Mouse (Mus musculus) layer of hippocampus, adult 18-20 months (tissue): Measurements from ENCODE around the gene Psmd1. TPM values are rescaled to one million over a fixed set of nuclear protein-coding genes. Genes with fewer than 3 reads are reported as not detected.

Experiments used
- DNase-seq, 2 experiments: peaks; one replicate each; pipeline ENCODE4 v3.0.0; 2022; ENCODE audit warnings: low spot score in 2 of 2
- total RNA-seq, 2 experiments: library from RNA; stranded (reverse); gene quantifications; 2 replicates each; pipeline ENCODE4 v1.2.3; 2021

Gene Psmd1
- total RNA-seq, 2 experiments from 2014 or later = 108 to 110 TPM

- DNase-seq = no peak
These were observed 90.6 kb downstream of the Psmd1 start for GRCm38 (mm10) chr1:86154824-86155164.

GRCm38 (mm10) chr1:86156075-86156474 lies 91.9 kb downstream of the Psmd1 start:
- no peak for DNase-seq

GRCm38 (mm10) chr1:86156595-86156994 lies 92.4 kb downstream of the Psmd1 start:
- DNase-seq = no peak

- DNase-seq = no peak
These were observed 95.9 kb downstream of the Psmd1 start for GRCm38 (mm10) chr1:86160059-86160458.

- no peak for DNase-seq
These were observed 96.3 kb downstream of the Psmd1 start for GRCm38 (mm10) chr1:86160479-86160878.

GRCm38 (mm10) chr1:86161061-86161460 lies 96.9 kb downstream of the Psmd1 start:
- no peak for DNase-seq

GRCm38 (mm10) chr1:86174602-86175001 lies 110.4 kb downstream of the Psmd1 start:
- DNase-seq = no peak

- DNase-seq = no peak
These were observed 111.9 kb downstream of the Psmd1 start for GRCm38 (mm10) chr1:86176066-86176465.

- peak; percentile 76 to 86 for DNase-seq
These were observed 114.5 kb downstream of the Psmd1 start for GRCm38 (mm10) chr1:86178462-86179253.

GRCm38 (mm10) chr1:86182004-86182709 lies 118.0 kb downstream of the Psmd1 start:
- DNase-seq = no peak

GRCm38 (mm10) chr1:86183577-86184263 lies 119.5 kb downstream of the Psmd1 start:
- DNase-seq = no peak

- no peak for DNase-seq
These were observed 122.6 kb downstream of the Psmd1 start for GRCm38 (mm10) chr1:86186762-86187161.

GRCm38 (mm10) chr1:86187856-86188255 lies 123.7 kb downstream of the Psmd1 start:
- no peak for DNase-seq

GRCm38 (mm10) chr1:86188271-86188670 lies 124.1 kb downstream of the Psmd1 start:
- no peak for DNase-seq

Other genes starting within 250 kb of the Psmd1 start
- gene Itm2c, start 170.1 kb upstream of the Psmd1 start, total RNA-seq = 100 to 1,000 TPM; 867 to 891 TPM
- gene 4933407L21Rik, start 135.9 kb upstream of the Psmd1 start, total RNA-seq = 1 to 10 TPM; 3.3 to 4.1 TPM
- under 1 TPM in 1 of 2 experiments, not detected in 1; 0.08 TPM for gene Gpr55, start 103.4 kb upstream of the Psmd1 start, total RNA-seq
- gene Spata3, start 47.6 kb upstream of the Psmd1 start, total RNA-seq = under 1 TPM; 0.30 to 0.91 TPM
- gene 2810459M11Rik, start 18.5 kb upstream of the Psmd1 start, total RNA-seq = 10 to 100 TPM; 12.2 to 12.3 TPM
- not detected for gene Htr2b, start 47.6 kb downstream of the Psmd1 start, total RNA-seq
- 1 to 10 TPM; 5.2 to 6.1 TPM for gene Gm21972, start 69.2 kb downstream of the Psmd1 start, total RNA-seq
- gene Armc9, start 90.4 kb downstream of the Psmd1 start, total RNA-seq = 10 to 100 TPM; 34.5 to 35.6 TPM
- under 1 TPM; 0.76 to 0.89 TPM for gene B3gnt7, start 238.4 kb downstream of the Psmd1 start, total RNA-seq